Mouse (Mus musculus): ENCODE data around the gene 2310039H08Rik. TPM values are rescaled to one million over a fixed set of nuclear protein-coding genes. Genes with fewer than 3 reads are reported as not detected.
"Not testable (repeated sequence)": the region's sequence is repeated elsewhere in the genome, so short reads cannot be mapped to it uniquely, and the experiment has no call there.

The 2310039H08Rik gene
- polyA plus RNA-seq, 1 experiment from 2014 or later: 51.4 TPM

- Histone ChIP-seq H3K27me3 (no peaks in the 10 kb centered on the region), H3K9me3 (replicated peaks) (no peaks in the 10 kb centered on the region), H3K4me3 (replicated peaks) (no peak within 1 kb of the TSS), H3K36me3 (no peaks in the 10 kb centered on the region), H3K27ac (no peak within 1 kb of the TSS), H3K4me2 (no peak within 1 kb of the TSS), H3K4me1 (replicated peaks) (no peaks in the 10 kb centered on the region), H3K9ac (no peak within 1 kb of the TSS)
- WGBS (ENCODE audit: insufficient replicate concordance): 49% methylated on average over 2 of the region's 2 CpGs
- no peak for ATAC-seq (ENCODE audit: low read depth)
- no peak for DNase-seq
These were observed 8.9 kb upstream of the 2310039H08Rik start, which contains the start of gene Ptcra for GRCm38 (mm10) chr17:46763544-46763943. Gene Ptcra (minus strand): TSS chr17:46763712.

GRCm38 (mm10) chr17:46764916-46765315, 7.5 kb upstream of the 2310039H08Rik start:
- not testable (repeated sequence) for H3K27me3 ChIP-seq
- 54% methylated on average over 9 of the region's 9 CpGs for WGBS (ENCODE audit: insufficient replicate concordance)

GRCm38 (mm10) chr17:46767868-46768267, 4.6 kb upstream of the 2310039H08Rik start:
- no peaks in the 10 kb centered on the region for H3K27me3 ChIP-seq

More at GRCm38 (mm10) chr17:46764916-46765315, 7.5 kb upstream of the 2310039H08Rik start:
- not testable (repeated sequence) for H3K4me1 ChIP-seq (replicated peaks); H3K27ac ChIP-seq; DNase-seq; H3K9ac ChIP-seq; H3K36me3 ChIP-seq; ATAC-seq (ENCODE audit: low read depth); H3K4me2 ChIP-seq; H3K9me3 ChIP-seq (replicated peaks); H3K4me3 ChIP-seq (replicated peaks)

GRCm38 (mm10) chr17:46770546-46770945, 1.9 kb upstream of the 2310039H08Rik start:
- Histone ChIP-seq H3K4me2 (no peak overlapping the region), H3K9ac (no peak overlapping the region), H3K9me3 (replicated peaks) (no peaks in the 10 kb centered on the region), H3K27me3 (no peaks in the 10 kb centered on the region), H3K4me3 (replicated peaks) (no peak overlapping the region), H3K27ac (no peak overlapping the region), H3K36me3 (peaks cover 16% of the 10 kb centered on the region), H3K4me1 (replicated peaks) (peaks cover 25% of the 10 kb centered on the region)
- no peak for ATAC-seq (ENCODE audit: low read depth)
- DNase-seq: no peak
- WGBS (ENCODE audit: insufficient replicate concordance): 77% methylated on average over 11 of the region's 11 CpGs

More at GRCm38 (mm10) chr17:46767868-46768267, 4.6 kb upstream of the 2310039H08Rik start:
- H3K9me3 ChIP-seq (replicated peaks): no peaks in the 10 kb centered on the region
- peaks cover 10% of the 10 kb centered on the region for H3K4me1 ChIP-seq (replicated peaks)
- H3K9ac ChIP-seq: no peak overlapping the region
- H3K4me2 ChIP-seq: no peak overlapping the region
- ATAC-seq (ENCODE audit: low read depth) (no peak), DNase-seq (no peak)
- no peak overlapping the region for H3K27ac ChIP-seq
- WGBS (ENCODE audit: insufficient replicate concordance): 53% methylated on average over 8 of the region's 8 CpGs
- H3K36me3 ChIP-seq: no peaks in the 10 kb centered on the region
- no peak overlapping the region for H3K4me3 ChIP-seq (replicated peaks)

GRCm38 (mm10) chr17:46771025-46771424, 1.4 kb upstream of the 2310039H08Rik start:
- Histone ChIP-seq H3K4me3 (replicated peaks) (no peak overlapping the region), H3K36me3 (peaks cover 21% of the 10 kb centered on the region), H3K4me2 (no peak overlapping the region), H3K27me3 (no peaks in the 10 kb centered on the region), H3K4me1 (replicated peaks) (peaks cover 25% of the 10 kb centered on the region), H3K9ac (no peak overlapping the region), H3K27ac (no peak overlapping the region), H3K9me3 (replicated peaks) (no peaks in the 10 kb centered on the region)
- DNase-seq: no peak
- ATAC-seq (ENCODE audit: low read depth): no peak
- WGBS (ENCODE audit: insufficient replicate concordance): 79% methylated on average over 4 of the region's 4 CpGs

GRCm38 (mm10) chr17:46771616-46772015, 819 bp upstream of the 2310039H08Rik start:
- ATAC-seq (ENCODE audit: low read depth): no peak
- WGBS (ENCODE audit: insufficient replicate concordance): 64% methylated on average over 17 of the region's 17 CpGs
- peak overlapping the region; percentile 95 for H3K4me2 ChIP-seq
- H3K4me3 ChIP-seq (replicated peaks): peak overlapping the region; percentile 89
- DNase-seq: no peak
- peaks cover 27% of the 10 kb centered on the region for H3K36me3 ChIP-seq
- H3K4me1 ChIP-seq (replicated peaks): peaks cover 25% of the 10 kb centered on the region
- peak overlapping the region; percentile 87; the same call in 1 of the 2 replicates for H3K27ac ChIP-seq
- peak overlapping the region; percentile 90 for H3K9ac ChIP-seq
- no peaks in the 10 kb centered on the region for H3K27me3 ChIP-seq
- no peaks in the 10 kb centered on the region for H3K9me3 ChIP-seq (replicated peaks)

- peak overlapping the region; percentile 90 for H3K9ac ChIP-seq
- 5% methylated on average over 5 of the region's 5 CpGs for WGBS (ENCODE audit: insufficient replicate concordance)
These were observed 414 bp upstream of the 2310039H08Rik start for GRCm38 (mm10) chr17:46772038-46772403.

GRCm38 (mm10) chr17:46773278-46774130, 1.1 kb downstream of the 2310039H08Rik start:
- ATAC-seq (ENCODE audit: low read depth) (no peak), DNase-seq (no peak)
- Histone ChIP-seq H3K4me2 (peak overlapping the region; percentile 95), H3K27ac (peak overlapping the region; percentile 87), H3K27me3 (no peaks in the 10 kb centered on the region), H3K4me1 (replicated peaks) (peaks cover 25% of the 10 kb centered on the region), H3K36me3 (peaks cover 46% of the 10 kb centered on the region), H3K9ac (peak overlapping the region; percentile 90), H3K9me3 (replicated peaks) (no peaks in the 10 kb centered on the region), H3K4me3 (replicated peaks) (peak overlapping the region; percentile 89)
- WGBS (ENCODE audit: insufficient replicate concordance): 5% methylated on average over 19 of the region's 20 CpGs

More at GRCm38 (mm10) chr17:46772038-46772403, 414 bp upstream of the 2310039H08Rik start:
- no peaks in the 10 kb centered on the region for H3K9me3 ChIP-seq (replicated peaks)
- H3K4me1 ChIP-seq (replicated peaks): peaks cover 25% of the 10 kb centered on the region
- H3K27me3 ChIP-seq: no peaks in the 10 kb centered on the region
- peak overlapping the region; percentile 95 for H3K4me2 ChIP-seq
- no peak for DNase-seq
- H3K27ac ChIP-seq: peak overlapping the region; percentile 87
- peak overlapping the region; percentile 89 for H3K4me3 ChIP-seq (replicated peaks)
- ATAC-seq (ENCODE audit: low read depth): no peak
- peaks cover 31% of the 10 kb centered on the region for H3K36me3 ChIP-seq

- H3K27ac ChIP-seq: peak overlapping the region; percentile 48
- H3K9me3 ChIP-seq (replicated peaks): no peaks in the 10 kb centered on the region
- 46% methylated on average over 2 of the region's 2 CpGs for WGBS (ENCODE audit: insufficient replicate concordance)
- H3K27me3 ChIP-seq: no peaks in the 10 kb centered on the region
- H3K4me3 ChIP-seq (replicated peaks): peak overlapping the region; percentile 89; the same call in 1 of the 2 replicates
- H3K9ac ChIP-seq: peak overlapping the region; percentile 90; the same call in 1 of the 2 replicates
- DNase-seq (no peak), ATAC-seq (ENCODE audit: low read depth) (no peak)
- H3K36me3 ChIP-seq: peaks cover 52% of the 10 kb centered on the region
- peaks cover 25% of the 10 kb centered on the region for H3K4me1 ChIP-seq (replicated peaks)
- peak overlapping the region; percentile 95 for H3K4me2 ChIP-seq
These were observed 1.7 kb downstream of the 2310039H08Rik start for GRCm38 (mm10) chr17:46774131-46774472.

GRCm38 (mm10) chr17:46775070-46775469, 2.6 kb downstream of the 2310039H08Rik start:
- Histone ChIP-seq H3K4me1 (replicated peaks) (peaks cover 25% of the 10 kb centered on the region), H3K27me3 (no peaks in the 10 kb centered on the region), H3K9ac (no peak overlapping the region), H3K9me3 (replicated peaks) (no peaks in the 10 kb centered on the region), H3K27ac (no peak overlapping the region), H3K4me2 (no peak overlapping the region), H3K36me3 (peaks cover 62% of the 10 kb centered on the region), H3K4me3 (replicated peaks) (no peak overlapping the region)
- DNase-seq: no peak
- WGBS (ENCODE audit: insufficient replicate concordance): 91% methylated on average over 9 of the region's 9 CpGs
- no peak for ATAC-seq (ENCODE audit: low read depth)

- peaks cover 71% of the 10 kb centered on the region for H3K36me3 ChIP-seq
- no peaks in the 10 kb centered on the region for H3K27me3 ChIP-seq
- 85% methylated on average over 3 of the region's 3 CpGs for WGBS (ENCODE audit: insufficient replicate concordance)
- no peak overlapping the region for H3K9ac ChIP-seq
- H3K4me2 ChIP-seq: no peak overlapping the region
- no peaks in the 10 kb centered on the region for H3K9me3 ChIP-seq (replicated peaks)
- no peak for ATAC-seq (ENCODE audit: low read depth)
- no peak for DNase-seq
- H3K4me1 ChIP-seq (replicated peaks): peaks cover 27% of the 10 kb centered on the region
- H3K4me3 ChIP-seq (replicated peaks): no peak overlapping the region
- no peak overlapping the region for H3K27ac ChIP-seq
These were observed 3.7 kb downstream of the 2310039H08Rik start for GRCm38 (mm10) chr17:46776087-46776486.

All from liver, embryonic 13.5 days (tissue).